Mouse (Mus musculus): Measurements from ENCODE around the gene Tenm3. TPM values are rescaled to one million over a fixed set of nuclear protein-coding genes. Genes with fewer than 3 reads are reported as not detected.
A peak's percentile ranks its signal among the peaks of the same experiment; 100 is the strongest.

Tenm3 gene
- total RNA-seq, 4 experiments from 2014 or later: 71.0 to 86.4 (median 79.6) TPM

GRCm38 (mm10) chr8:48458373-48458772 is 385.4 kb downstream of the Tenm3 start:
- no peak for DNase-seq (ENCODE audit: low spot score in 2 of 2)

GRCm38 (mm10) chr8:48456328-48457124 is 387.2 kb downstream of the Tenm3 start:
- DNase-seq (ENCODE audit: low spot score in 2 of 2): peak in 1 of 2 experiments; percentile 19

GRCm38 (mm10) chr8:48451247-48451635 is 392.5 kb downstream of the Tenm3 start:
- DNase-seq (ENCODE audit: low spot score in 2 of 2): no peak

GRCm38 (mm10) chr8:48450397-48451246 is 393.1 kb downstream of the Tenm3 start:
- no peak for DNase-seq (ENCODE audit: low spot score in 2 of 2)

GRCm38 (mm10) chr8:48449625-48450024 is 394.1 kb downstream of the Tenm3 start:
- no peak for DNase-seq (ENCODE audit: low spot score in 2 of 2)

GRCm38 (mm10) chr8:48445690-48446089 is 398.1 kb downstream of the Tenm3 start:
- DNase-seq (ENCODE audit: low spot score in 2 of 2): no peak

- no peak for DNase-seq (ENCODE audit: low spot score in 2 of 2)
These were observed 404.3 kb downstream of the Tenm3 start for GRCm38 (mm10) chr8:48439491-48439890.

GRCm38 (mm10) chr8:48437523-48438207 is 406.1 kb downstream of the Tenm3 start:
- DNase-seq (ENCODE audit: low spot score in 2 of 2): no peak

- no peak for DNase-seq (ENCODE audit: low spot score in 2 of 2)
These were observed 418.6 kb downstream of the Tenm3 start for GRCm38 (mm10) chr8:48425101-48425500.

- no peak for DNase-seq (ENCODE audit: low spot score in 2 of 2)
These were observed 426.0 kb downstream of the Tenm3 start for GRCm38 (mm10) chr8:48417714-48418113.

GRCm38 (mm10) chr8:48410916-48411315 is 432.8 kb downstream of the Tenm3 start:
- DNase-seq (ENCODE audit: low spot score in 2 of 2): no peak

- DNase-seq (ENCODE audit: low spot score in 2 of 2): no peak
These were observed 443.2 kb downstream of the Tenm3 start for GRCm38 (mm10) chr8:48400572-48400972.

- no peak for DNase-seq (ENCODE audit: low spot score in 2 of 2)
These were observed 457.9 kb downstream of the Tenm3 start for GRCm38 (mm10) chr8:48385833-48386232.

- DNase-seq (ENCODE audit: low spot score in 2 of 2): no peak
These were observed 463.7 kb downstream of the Tenm3 start for GRCm38 (mm10) chr8:48380035-48380434.

- DNase-seq (ENCODE audit: low spot score in 2 of 2): peak; percentile 23 to 66
These were observed 467.0 kb downstream of the Tenm3 start for GRCm38 (mm10) chr8:48376774-48377173.

- no peak for DNase-seq (ENCODE audit: low spot score in 2 of 2)
These were observed 468.6 kb downstream of the Tenm3 start for GRCm38 (mm10) chr8:48375183-48375582.

- no peak for DNase-seq (ENCODE audit: low spot score in 2 of 2)
These were observed 470.3 kb downstream of the Tenm3 start for GRCm38 (mm10) chr8:48373404-48373803.

- DNase-seq (ENCODE audit: low spot score in 2 of 2): no peak
These were observed 476.6 kb downstream of the Tenm3 start for GRCm38 (mm10) chr8:48367164-48367563.

GRCm38 (mm10) chr8:48356849-48357248 is 486.9 kb downstream of the Tenm3 start:
- no peak for DNase-seq (ENCODE audit: low spot score in 2 of 2)

GRCm38 (mm10) chr8:48353458-48353857 is 490.3 kb downstream of the Tenm3 start:
- DNase-seq (ENCODE audit: low spot score in 2 of 2): no peak

GRCm38 (mm10) chr8:48348901-48349300 is 494.9 kb downstream of the Tenm3 start:
- no peak for DNase-seq (ENCODE audit: low spot score in 2 of 2)

GRCm38 (mm10) chr8:48348386-48348785 is 495.4 kb downstream of the Tenm3 start:
- DNase-seq (ENCODE audit: low spot score in 2 of 2): no peak

Measured in left cerebral cortex, adult 8-10 months (tissue).